Mouse (Mus musculus) A20 (cell line): ENCODE results near the gene Pcdh10.

Experiments used
- DNase-seq: peaks from one replicate; pipeline ENCODE4 v3.0.0-alpha.2; 2011; ENCODE audit warnings: low read depth, low spot score

The Pcdh10 gene

DNA sequence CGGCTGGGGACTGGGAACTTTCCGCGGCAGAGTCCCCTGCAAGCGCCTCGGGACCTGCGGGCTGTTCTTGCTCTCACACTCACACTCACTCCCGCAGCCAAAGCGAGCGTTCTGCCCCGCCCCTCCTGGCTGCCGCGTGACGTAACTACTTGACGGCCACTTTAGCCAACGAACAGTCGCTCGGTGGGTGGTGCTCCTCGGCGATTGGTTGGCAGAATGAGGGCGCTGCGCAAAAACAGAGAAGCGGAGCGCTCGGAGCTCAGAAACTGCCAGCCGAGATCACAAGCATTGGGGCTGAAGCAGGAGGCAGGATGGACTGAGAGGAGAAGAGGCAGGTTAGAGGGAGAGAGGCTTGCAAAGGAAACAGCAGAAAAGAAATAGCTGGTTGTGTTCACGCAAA, at the start of gene Pcdh10:
Pcdh10 (plus strand) TSS at position 254 of the 400 bp plus-strand sequence.
- DNase-seq = no peak

DNA sequence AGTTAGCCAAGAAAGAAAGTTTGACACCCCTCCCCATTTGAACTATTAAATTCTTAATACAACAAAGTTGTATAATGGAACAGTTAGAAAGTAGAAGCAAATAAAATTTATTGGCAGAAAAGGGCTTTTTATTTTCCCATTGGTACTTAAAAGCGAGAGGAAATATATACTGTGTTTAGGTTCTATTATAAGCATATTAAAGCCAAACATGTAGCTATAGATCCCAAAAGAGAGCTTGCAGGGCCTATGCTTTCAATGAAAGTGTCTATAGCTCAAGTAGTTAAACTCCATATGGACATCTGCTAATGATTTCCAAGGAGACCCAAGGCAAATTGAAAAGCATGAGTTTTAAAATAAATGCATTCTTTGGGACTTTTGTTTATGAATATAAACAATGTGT, 22.3 kb upstream of the Pcdh10 start:
- no peak for DNase-seq

DNA sequence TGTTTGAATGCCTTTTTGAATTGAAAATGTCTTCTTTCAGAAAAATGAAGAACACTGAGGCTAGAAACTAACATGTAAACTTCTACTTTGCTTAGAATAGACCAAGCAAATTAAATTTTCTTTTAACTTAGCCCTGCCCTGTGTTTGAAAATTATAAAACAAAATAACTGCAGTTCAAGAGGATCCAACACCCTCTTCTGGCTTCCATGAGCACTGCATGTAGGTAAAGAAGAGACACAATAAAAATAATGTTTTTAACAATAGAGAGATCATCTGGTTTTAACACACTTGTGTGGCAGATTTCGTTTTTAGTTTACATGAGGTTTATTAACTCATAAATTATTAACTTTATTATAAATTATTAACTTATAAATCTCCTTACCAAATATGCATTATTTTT, 9.2 kb upstream of the Pcdh10 start:
- DNase-seq = no peak

DNA sequence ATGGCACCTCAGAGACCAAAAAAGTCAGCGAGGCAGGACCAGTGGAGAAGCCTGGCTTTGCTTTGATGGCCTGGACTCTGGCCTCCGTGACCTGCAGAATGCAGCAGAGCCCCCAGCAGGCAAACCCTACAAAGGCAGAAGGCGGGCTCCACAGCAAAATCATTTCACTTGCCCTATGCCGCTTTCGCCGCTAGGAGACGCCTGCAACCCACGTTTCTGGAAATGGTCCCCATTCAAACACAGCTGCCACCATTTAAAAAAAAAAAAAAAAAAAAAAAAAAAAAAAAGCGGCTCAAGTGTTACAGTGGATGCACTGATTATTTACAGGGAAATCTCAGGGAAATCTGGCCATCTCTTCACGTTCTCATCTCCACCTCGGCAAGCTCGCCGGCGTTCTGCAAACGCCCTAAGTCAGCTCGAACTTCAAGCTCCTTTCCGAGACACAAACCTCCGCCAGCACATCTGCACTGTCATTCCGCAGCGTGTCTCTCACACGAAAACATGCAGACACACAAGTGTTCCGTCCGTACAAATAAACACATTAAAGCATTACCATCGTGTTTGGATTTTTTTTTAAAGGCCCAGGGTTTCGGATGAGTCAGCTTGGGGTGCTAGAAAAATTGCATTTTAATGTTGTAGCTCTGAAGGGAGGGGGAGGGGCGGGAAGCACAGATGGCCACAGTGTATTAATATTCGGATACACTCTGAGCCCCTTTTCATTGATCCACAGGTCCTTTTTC, 2.3 kb upstream of the Pcdh10 start:
- DNase-seq = peak; percentile 22

DNA sequence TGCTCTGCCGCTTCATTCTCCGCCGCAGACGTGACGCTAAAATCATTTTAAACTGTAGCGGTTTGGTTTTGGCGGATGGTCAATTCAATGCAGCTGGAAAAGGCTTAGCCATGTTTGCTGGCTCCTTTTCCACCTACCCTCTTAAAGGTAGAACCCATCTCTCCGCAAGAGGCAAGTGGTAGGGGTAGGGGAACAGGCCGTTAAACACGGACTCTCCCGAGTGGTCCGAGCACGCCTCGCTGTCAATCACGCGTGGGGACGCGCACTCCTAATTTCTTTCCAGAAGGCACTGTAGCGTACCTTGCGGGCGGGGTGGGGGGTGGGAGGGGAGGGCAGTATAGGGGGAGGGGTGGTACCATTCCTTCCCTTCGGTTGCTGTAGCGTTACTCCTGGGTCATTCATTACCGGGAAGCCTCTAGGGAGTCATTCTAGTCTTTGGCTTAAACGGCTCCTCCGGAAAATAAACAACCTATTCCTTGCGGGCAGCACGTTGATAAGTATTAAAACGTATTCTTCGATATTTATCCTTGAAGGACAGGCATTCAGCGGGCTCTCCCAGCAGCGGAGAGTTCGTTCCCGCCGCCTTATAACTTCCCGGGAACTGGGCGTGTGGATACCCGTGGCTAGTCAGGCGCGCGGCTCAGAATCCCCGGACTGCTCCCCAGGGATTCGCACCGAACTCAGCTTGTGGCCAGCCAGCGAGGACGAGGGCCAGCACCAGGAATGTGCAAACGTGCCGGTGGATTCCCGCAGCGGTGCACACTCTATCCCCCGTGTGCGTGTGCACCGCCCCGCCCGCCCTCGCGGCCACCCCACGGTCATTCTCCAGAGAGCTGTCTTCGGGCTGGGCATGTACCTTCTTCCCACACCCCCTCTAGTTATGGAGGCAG, 1.5 kb upstream of the Pcdh10 start:
- no peak for DNase-seq

DNA sequence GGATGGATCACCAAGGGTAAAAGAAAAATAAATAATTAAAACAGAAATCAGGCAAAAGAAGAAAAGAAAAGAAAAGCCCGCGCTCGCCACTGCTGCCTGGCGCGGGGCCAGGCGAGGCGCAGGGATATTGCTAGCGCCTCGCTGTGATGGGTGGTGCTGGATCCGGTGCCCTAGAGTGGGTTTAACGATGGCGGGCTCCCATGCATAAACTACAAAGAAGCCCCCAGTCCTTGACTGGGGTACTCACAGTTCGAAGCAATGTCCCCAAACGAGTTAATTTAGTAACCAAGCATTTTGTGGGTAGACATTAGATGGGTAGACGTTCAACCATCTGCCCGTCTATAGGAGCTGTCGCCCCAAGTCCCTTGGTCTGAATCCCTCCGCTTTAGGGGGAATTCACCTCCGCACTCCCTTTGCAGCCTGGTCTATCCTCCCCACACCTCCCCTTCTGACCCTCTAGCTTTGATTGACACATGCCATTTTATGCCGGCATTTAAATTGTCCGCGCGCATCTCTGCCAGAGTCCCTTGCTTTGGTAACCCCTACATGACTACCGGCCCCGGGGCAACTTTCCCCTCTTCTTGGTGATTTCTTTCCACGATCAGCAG, 703 bp upstream of the Pcdh10 start:
- DNase-seq = no peak

DNA sequence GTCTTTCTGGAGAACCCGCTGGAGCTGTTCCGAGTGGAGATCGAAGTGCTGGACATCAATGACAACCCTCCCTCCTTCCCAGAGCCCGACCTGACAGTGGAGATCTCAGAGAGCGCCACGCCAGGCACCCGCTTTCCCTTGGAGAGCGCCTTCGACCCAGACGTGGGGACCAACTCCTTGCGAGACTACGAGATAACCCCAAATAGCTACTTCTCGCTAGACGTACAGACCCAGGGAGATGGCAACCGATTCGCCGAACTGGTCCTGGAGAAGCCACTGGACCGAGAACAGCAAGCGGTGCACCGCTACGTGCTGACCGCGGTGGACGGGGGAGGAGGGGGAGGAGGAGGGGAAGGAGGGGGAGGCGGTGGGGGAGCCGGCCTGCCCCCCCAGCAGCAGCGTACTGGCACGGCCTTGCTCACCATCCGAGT, 1.4 kb downstream of the Pcdh10 start:
- DNase-seq = no peak

DNA sequence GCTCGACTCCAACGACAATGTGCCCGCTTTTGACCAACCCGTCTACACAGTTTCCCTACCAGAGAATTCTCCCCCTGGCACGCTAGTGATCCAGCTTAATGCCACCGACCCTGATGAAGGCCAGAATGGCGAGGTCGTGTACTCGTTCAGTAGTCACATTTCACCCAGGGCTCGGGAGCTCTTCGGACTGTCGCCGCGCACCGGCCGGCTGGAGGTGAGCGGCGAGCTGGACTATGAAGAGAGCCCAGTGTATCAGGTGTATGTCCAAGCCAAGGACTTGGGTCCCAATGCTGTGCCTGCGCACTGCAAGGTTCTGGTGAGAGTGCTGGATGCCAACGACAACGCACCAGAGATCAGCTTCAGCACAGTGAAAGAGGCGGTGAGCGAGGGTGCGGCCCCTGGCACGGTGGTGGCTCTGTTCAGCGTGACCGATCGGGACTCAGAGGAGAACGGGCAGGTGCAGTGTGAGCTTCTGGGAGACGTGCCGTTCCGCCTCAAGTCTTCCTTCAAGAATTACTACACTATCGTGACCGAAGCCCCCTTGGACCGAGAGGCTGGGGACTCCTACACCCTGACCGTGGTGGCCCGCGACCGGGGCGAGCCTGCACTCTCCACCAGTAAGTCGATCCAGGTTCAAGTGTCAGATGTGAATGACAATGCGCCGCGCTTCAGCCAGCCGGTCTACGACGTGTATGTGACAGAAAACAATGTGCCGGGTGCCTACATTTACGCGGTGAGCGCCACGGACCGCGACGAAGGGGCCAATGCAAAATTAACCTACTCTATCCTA, 2.0 kb downstream of the Pcdh10 start:
- DNase-seq = no peak

DNA sequence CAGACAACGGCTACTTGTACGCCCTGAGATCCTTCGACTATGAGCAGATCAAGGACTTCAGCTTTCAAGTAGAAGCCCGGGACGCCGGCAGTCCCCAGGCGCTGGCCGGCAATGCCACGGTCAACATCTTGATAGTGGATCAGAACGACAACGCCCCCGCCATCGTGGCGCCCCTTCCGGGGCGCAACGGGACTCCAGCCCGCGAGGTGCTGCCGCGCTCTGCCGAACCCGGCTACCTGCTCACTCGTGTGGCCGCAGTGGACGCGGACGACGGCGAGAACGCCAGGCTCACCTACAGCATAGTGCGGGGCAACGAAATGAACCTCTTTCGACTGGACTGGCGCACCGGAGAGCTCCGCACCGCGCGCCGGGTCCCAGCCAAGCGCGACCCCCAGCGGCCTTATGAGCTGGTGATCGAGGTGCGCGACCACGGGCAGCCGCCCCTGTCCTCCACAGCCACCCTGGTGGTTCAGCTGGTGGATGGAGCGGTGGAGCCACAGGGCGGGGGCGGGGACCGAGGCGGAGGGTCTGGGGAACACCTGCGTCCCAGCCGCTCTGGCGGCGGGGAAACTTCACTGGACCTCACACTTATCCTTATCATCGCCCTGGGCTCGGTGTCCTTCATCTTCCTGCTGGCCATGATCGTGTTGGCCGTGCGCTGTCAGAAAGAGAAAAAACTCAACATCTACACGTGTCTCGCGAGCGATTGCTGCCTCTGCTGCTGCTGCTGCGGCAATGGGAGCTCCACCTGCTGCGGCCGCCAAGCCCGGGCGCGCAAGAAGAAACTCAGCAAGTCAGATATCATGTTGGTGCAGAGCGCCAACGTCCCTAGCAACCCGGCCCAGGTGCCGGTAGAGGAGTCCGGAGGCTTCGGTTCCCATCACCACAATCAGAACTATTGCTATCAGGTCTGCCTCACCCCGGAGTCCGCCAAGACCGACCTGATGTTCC, 2.9 kb downstream of the Pcdh10 start:
- DNase-seq = no peak

DNA sequence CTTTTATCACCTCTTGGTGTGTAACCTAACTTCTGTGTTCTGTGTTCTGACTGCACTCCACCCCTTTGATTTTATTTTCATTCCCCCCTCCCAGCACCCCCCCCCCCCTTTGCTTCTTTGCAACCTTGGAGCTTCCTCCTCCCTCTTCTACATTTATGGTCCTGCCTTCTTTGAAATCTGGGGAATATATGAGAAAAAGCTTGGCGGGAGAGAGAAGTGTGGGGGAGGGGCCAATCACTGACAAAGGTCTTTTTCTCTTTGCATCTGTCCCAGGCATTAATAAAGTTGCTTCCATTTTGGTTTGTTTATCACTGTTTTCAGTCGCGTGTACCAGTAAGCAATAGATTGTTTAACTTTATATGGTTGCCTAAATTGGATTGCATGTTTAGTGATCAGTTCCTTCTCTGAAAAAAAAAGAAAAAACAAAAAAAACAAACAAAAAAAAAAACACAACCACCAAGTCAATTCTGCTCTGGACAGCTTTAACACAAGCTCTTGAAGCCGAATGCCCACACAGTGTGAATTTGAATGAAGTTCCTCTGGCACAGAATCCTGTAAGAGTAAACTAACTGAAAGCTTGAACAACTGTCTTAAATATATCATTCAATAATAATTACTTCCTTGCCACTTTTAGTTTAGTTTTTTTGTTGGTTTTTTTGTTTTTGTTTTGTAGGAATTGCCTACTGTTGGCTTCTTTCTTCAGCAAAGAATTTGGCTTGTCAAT, 4.0 kb downstream of the Pcdh10 start:
- DNase-seq = no peak

DNA sequence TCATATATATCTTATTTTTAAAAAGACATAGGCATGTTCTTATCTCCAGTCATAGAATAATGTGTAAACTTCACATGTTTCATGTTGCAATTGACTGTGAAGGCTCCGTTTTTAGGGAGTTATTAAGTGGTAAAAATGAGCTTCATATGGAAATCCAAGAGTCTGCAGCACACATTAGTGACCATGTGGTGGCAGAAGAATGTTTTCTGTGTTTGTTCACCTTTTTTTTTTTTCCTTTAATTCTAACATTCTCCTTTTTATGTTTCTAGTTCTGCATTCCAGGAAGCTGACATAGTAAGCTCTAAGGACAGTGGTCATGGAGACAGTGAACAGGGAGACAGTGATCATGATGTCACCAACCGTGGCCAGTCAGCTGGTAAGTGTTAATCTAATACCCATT, 5.6 kb downstream of the Pcdh10 start:
- no peak for DNase-seq

DNA sequence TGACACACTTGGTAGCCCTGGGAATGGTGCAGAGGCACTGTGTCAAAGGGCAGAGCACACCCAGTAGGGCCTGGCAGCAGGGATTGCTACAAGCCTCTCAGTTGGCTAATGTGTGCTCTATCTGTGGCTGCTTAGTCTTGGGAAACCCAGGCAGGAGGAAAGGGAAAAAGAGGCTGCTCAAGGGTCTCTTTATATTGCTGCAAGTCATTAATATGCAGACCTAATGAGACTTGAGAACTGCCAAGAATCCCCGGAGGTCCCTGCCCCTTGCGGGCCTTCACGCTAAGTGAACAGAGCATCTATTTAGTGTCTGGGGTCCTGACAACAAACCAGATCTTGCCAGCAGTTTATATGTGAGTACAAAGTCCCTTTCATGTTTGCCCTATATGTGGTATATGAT, 6.8 kb downstream of the Pcdh10 start:
- DNase-seq = no peak

DNA sequence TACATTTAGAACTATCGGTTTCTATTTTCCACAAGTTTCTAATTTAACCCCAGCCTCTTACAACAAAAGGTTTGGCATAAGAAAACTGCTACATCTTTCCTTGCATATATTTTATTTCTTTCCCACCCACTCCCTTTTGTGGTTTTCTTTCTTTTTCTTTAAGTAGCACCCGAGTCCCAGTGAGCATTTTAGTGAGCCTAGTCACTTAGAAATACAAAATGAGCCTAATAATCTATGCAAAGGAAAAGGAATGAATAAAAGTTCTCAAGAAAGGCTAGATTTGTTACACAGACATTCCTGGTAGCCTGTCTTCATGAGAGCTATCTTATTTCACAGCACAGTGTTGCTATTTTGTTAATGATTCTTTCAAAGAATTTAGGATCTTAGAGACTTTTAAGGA, 7.3 kb downstream of the Pcdh10 start:
- DNase-seq = no peak

DNA sequence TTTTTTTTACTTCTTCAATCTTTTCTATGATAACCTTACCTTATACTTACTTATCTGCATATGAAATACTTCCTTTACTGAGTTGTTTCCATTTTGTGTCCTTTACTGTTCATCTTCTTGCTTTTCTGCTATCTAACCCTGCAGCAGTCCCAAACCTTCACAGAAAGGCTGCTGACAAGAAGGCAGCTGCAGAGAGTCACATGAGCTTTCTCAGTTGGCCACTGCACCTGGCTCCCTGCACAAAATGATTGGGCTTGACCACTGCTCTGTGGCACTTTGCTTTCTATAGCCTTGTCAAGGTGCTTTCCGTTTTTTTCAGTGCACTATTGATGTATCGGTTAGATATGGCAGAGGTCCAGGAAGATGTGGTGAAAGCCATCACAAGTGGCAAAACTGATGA, 8.3 kb downstream of the Pcdh10 start:
- peak; percentile 13 for DNase-seq

DNA sequence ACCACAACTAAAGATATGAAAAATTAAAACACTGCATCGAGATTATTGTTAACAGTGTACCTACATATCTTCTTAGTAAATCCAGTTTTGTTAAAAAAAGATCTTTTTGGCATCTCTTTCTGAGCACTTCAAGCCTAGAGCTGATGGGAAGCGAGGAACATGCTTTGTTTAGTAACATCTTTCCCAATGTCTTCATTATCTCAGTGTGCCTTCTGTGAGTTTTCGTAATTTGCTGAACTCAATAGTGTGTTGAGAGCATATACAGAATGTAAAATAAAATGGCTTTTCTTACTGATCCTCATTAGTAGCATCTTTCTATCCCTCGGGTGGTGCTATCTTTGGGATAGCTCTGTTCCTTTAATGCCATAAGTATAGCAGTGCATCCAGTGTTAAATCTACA, 18.9 kb downstream of the Pcdh10 start:
- no peak for DNase-seq

DNA sequence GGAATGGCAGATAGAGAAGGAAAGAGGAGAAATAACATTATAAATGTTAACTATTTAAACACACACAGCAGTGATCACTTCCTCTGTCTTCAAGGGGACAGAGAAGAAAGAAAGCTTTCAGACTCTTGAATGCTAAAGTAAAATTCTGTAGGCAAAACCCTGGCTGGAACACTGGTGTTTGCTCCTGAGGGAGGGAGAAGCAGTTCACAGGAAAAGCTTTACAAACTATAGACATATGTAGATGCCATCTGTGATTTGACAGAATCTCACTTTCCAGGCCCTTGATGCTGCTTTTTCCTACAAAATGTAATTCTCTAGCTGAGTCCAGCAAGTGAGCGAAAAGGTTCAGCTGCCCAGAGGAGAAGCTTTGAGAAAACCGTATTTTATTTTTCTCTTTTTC, 25.0 kb downstream of the Pcdh10 start:
- DNase-seq = no peak

DNA sequence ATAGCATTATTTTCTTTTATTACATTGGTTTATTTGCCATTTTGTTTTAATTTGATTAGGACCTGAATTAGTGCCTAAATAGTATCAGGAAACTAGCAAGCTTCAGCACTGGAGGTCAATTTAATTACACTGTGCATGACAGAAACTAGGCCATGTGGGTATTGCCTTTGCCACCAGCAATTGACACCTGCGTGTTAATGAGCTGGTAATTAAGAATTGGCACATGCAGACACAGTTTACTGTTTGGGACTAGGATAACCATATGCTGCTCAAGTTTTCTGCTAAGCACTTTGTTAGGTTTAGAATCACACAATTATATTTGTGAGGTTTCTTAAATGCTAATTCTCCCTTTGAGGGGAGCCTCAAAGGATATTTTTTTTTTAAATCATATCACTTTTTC, 53.5 kb downstream of the Pcdh10 start:
- DNase-seq = no peak

DNA sequence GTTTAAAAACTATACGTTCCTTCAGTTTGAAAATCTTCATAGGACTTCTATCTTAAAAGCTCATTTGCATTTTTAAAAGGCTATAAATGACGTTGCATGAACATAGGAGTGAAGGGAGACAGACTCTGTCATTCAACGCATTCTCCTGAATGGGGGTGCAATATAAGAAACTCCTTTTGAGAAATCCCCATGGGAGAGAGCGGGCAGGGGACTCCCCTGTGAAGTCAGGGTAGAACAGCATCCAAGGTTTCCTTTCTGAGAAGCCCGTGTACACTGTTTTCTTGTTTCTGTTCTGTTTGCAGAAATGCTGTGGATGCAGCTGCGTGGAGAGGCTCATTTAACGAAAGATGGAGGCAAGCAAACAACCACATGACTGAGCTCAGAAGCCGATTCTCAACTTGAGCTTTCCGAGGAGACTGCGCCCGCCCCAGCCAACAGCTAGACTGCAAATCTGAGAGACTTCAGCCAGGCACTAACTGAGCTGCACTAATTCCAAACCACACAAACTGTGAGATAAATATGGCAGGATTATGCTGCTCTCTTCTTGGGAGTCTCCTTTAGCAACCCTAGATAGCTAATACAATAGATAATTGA, 54.1 kb downstream of the Pcdh10 start:
- DNase-seq = no peak
